Mouse (Mus musculus): Measurements from ENCODE around the gene Cnot4. TPM values are rescaled to one million over a fixed set of nuclear protein-coding genes. Genes with fewer than 3 reads are reported as not detected.

Gene Cnot4
- polyA plus RNA-seq, 1 experiment from 2014 or later: 19.5 TPM

DNA sequence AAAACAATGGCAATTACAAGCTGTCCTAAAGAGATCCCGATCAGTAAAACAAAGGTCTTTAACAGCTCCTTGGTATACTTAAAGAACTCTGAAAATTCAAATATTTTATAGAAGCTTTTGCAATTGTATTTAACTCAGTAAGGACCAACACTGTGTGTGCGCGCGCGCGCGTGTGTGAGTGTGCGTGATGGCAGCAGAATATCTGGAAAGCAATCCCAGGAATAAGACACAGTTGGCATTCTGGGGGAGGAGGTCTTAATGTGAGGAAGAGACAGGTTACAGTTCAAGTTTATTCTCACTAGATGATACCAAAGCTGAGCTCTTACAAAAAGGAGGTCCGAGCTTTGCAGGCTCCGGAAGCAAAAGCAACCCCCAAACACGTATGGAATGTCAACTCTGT lies 100.2 kb downstream of the Cnot4 start:
- no peak for TF ChIP-seq CTCF (IDR thresholded peaks at IDR 0.05)
- POLR2A ChIA-PET: no interaction called here
- no peak for ATAC-seq

GRCm38 (mm10) chr6:35032704-35033103 lies 100.8 kb downstream of the Cnot4 start:
- ATAC-seq (no peak), DNase-seq (ENCODE audit: low read depth, low spot score) (no peak)
- ChIA-PET POLR2A (no interaction called here), CTCF (interaction anchor here (1.2 kb wide), 1 partner anchor 9 kb away, joined by 3 read pairs; no protein-coding TSS in a partner anchor)
- no peak for TF ChIP-seq CTCF (IDR thresholded peaks at IDR 0.05)
- in situ Hi-C loops (cut with MboI; ENCODE audit: low pct_unique_long_range_greater_than_20kb): no loop called here
- H3K27me3 ChIP-seq: no peaks in the 10 kb centered on the region

More for the DNA sequence above, 100.2 kb downstream of the Cnot4 start:
- CTCF ChIA-PET: interaction anchor here (1.2 kb wide), 1 partner anchor 9 kb away, joined by 3 read pairs; no protein-coding TSS in a partner anchor
- H3K27me3 ChIP-seq: no peaks in the 10 kb centered on the region
- in situ Hi-C loops (cut with MboI; ENCODE audit: low pct_unique_long_range_greater_than_20kb): no loop called here
- DNase-seq (ENCODE audit: low read depth, low spot score): no peak

- H3K27me3 ChIP-seq: no peaks in the 10 kb centered on the region
- CTCF ChIA-PET: no interaction called here
- DNase-seq (ENCODE audit: low read depth, low spot score) (no peak), ATAC-seq (no peak)
- POLR2A ChIA-PET: no interaction called here
- in situ Hi-C loops (cut with MboI; ENCODE audit: low pct_unique_long_range_greater_than_20kb): no loop called here
- no peak for TF ChIP-seq CTCF (IDR thresholded peaks at IDR 0.05)
Measured at GRCm38 (mm10) chr6:35030811-35031210, 102.7 kb downstream of the Cnot4 start.

DNA sequence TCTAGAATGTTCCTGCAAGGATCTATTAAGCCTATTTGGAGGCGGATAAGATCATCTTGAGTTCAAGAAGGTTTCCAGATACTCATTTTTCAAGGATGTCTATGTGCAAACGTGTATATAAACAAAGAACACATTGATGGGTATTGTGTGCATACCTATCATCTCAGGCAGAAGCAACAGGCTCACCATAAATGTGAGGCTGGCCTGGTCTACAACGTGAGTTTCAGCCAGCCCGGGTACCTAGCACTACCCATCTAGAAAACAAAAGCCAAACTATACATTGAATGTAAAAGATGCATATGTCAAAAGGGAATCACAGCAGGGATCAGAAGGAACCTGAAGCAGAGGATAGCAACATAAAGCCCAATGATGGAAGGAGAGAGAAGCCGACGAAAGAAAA lies 103.3 kb downstream of the Cnot4 start:
- in situ Hi-C loops (cut with MboI; ENCODE audit: low pct_unique_long_range_greater_than_20kb): no loop called here
- DNase-seq (ENCODE audit: low read depth, low spot score) (no peak), ATAC-seq (no peak)
- POLR2A ChIA-PET: no interaction called here
- TF ChIP-seq CTCF (IDR thresholded peaks at IDR 0.05): no peak
- no peaks in the 10 kb centered on the region for H3K27me3 ChIP-seq
- CTCF ChIA-PET: interaction anchor here (1.3 kb wide), 1 partner anchor 15 kb away, joined by 3 read pairs; no protein-coding TSS in a partner anchor

GRCm38 (mm10) chr6:35028023-35028422 lies 105.5 kb downstream of the Cnot4 start:
- in situ Hi-C loops (cut with MboI; ENCODE audit: low pct_unique_long_range_greater_than_20kb): no loop called here
- no peaks in the 10 kb centered on the region for H3K27me3 ChIP-seq
- TF ChIP-seq CTCF (IDR thresholded peaks at IDR 0.05): no peak
- POLR2A ChIA-PET: interaction anchor here (1.2 kb wide), 1 partner anchor 9 kb away, joined by 4 read pairs; no protein-coding TSS in a partner anchor
- ATAC-seq (no peak), DNase-seq (ENCODE audit: low read depth, low spot score) (no peak)
- CTCF ChIA-PET: interaction anchor here (1.1 kb wide), 1 partner anchor 10 kb away, joined by 3 read pairs; no protein-coding TSS in a partner anchor

DNA sequence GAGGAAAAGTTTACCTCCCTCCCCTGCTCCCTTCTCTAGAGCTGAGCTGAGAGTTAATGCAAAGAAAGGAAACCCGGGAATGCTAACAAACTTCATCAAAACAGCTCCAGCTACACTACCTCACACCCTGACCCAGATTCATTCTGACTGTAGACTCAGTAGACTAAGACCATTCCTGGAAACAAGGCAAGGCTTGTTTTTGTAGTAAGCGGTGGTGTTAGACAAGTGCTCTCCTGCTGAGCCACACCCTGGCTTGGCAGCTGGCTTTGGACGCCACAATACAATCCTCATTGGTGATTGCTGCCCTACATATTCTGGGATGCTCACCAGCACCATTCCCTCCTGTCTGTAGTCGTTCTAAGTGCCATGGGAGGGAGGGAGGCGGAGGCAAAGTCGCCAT lies 106.3 kb downstream of the Cnot4 start:
- DNase-seq (ENCODE audit: low read depth, low spot score) (no peak), ATAC-seq (no peak)
- ChIA-PET POLR2A (no interaction called here), CTCF (interaction anchor here (1.6 kb wide), 1 partner anchor 21 kb away, joined by 5 read pairs; no protein-coding TSS in a partner anchor)
- H3K27me3 ChIP-seq: no peaks in the 10 kb centered on the region
- in situ Hi-C loops (cut with MboI; ENCODE audit: low pct_unique_long_range_greater_than_20kb): no loop called here
- TF ChIP-seq CTCF (IDR thresholded peaks at IDR 0.05): no peak

GRCm38 (mm10) chr6:35016624-35017023 lies 116.9 kb downstream of the Cnot4 start:
- CTCF ChIA-PET: no interaction called here
- POLR2A ChIA-PET: no interaction called here
- DNase-seq (ENCODE audit: low read depth, low spot score): no peak
- no peak for TF ChIP-seq CTCF (IDR thresholded peaks at IDR 0.05)
- in situ Hi-C loops (cut with MboI; ENCODE audit: low pct_unique_long_range_greater_than_20kb): no loop called here
- H3K27me3 ChIP-seq: no peaks in the 10 kb centered on the region
- no peak for ATAC-seq

DNA sequence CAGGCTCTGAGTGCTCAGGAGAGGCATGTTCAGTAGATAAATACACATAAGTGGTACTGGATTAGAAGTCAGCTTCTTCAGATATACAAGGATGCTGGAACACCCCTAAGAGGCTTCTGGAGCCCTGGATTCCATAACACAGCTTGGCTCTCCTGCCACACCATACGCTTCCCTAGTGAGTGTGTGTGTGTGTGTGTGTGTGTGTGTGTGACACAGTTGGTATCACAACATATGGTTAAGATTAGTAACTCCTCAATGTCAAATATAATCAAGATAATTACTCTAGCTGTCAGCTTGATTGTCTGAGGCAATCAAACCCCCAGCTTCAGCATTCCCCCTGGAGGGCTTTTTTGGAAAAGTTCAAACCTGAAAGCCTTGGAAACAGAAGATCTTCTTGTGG lies 121.6 kb downstream of the Cnot4 start:
- ChIA-PET POLR2A (no interaction called here), CTCF (no interaction called here)
- in situ Hi-C loops (cut with MboI; ENCODE audit: low pct_unique_long_range_greater_than_20kb): no loop called here
- no peak for TF ChIP-seq CTCF (IDR thresholded peaks at IDR 0.05)
- ATAC-seq (no peak), DNase-seq (ENCODE audit: low read depth, low spot score) (no peak)
- no peaks in the 10 kb centered on the region for H3K27me3 ChIP-seq

GRCm38 (mm10) chr6:35010705-35011104 lies 122.8 kb downstream of the Cnot4 start:
- DNase-seq (ENCODE audit: low read depth, low spot score) (no peak), ATAC-seq (no peak)
- peak; percentile 20 for TF ChIP-seq CTCF (IDR thresholded peaks at IDR 0.05)
- in situ Hi-C loops (cut with MboI; ENCODE audit: low pct_unique_long_range_greater_than_20kb): no loop called here
- H3K27me3 ChIP-seq: no peaks in the 10 kb centered on the region
- POLR2A ChIA-PET: no interaction called here
- CTCF ChIA-PET: no interaction called here

- no peak for DNase-seq (ENCODE audit: low read depth, low spot score)
- TF ChIP-seq CTCF (IDR thresholded peaks at IDR 0.05): no peak
- CTCF ChIA-PET: interaction anchor here (1.1 kb wide), 1 partner anchor 24 kb away, joined by 3 read pairs; no protein-coding TSS in a partner anchor
- POLR2A ChIA-PET: no interaction called here
- H3K27me3 ChIP-seq: no peaks in the 10 kb centered on the region
- in situ Hi-C loops (cut with MboI; ENCODE audit: low pct_unique_long_range_greater_than_20kb): loop anchor here (10.0 kb wide), 1 partner anchor 163 kb away; no protein-coding TSS in a partner anchor
- ATAC-seq: no peak
Measured at GRCm38 (mm10) chr6:35002261-35002669, 131.3 kb downstream of the Cnot4 start.

- in situ Hi-C loops (cut with MboI; ENCODE audit: low pct_unique_long_range_greater_than_20kb): loop anchor here (5.0 kb wide), 1 partner anchor 52 kb away; no protein-coding TSS in a partner anchor
- CTCF ChIA-PET: no interaction called here
- ATAC-seq (no peak), DNase-seq (ENCODE audit: low read depth, low spot score) (no peak)
- no peaks in the 10 kb centered on the region for H3K27me3 ChIP-seq
- peak; percentile 52 for TF ChIP-seq CTCF (IDR thresholded peaks at IDR 0.05)
- POLR2A ChIA-PET: no interaction called here
Measured at GRCm38 (mm10) chr6:34999101-34999500, 134.4 kb downstream of the Cnot4 start.

DNA sequence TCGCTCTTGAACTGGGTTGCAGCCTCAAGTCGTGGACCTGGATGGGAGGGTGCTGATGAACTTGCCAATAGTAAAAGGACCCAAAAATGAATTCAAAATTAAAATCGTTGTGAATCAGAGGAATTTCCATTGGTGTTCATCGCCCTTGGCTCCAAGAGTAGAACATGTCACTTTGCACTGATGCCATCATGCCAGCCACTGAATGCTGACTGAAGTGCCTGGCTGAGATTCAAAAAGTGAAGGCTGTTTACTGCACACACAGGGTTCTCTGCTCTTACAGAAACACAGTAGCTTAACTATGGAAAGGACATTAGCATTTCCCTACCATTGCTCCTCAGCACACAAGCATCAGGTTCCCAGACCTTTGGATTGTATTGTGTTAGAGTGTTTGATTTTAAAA lies 137.0 kb downstream of the Cnot4 start:
- POLR2A ChIA-PET: no interaction called here
- in situ Hi-C loops (cut with MboI; ENCODE audit: low pct_unique_long_range_greater_than_20kb): loop anchor here (5.0 kb wide), 1 partner anchor 49 kb away; no protein-coding TSS in a partner anchor
- ATAC-seq (no peak), DNase-seq (ENCODE audit: low read depth, low spot score) (no peak)
- no peak for TF ChIP-seq CTCF (IDR thresholded peaks at IDR 0.05)
- H3K27me3 ChIP-seq: no peaks in the 10 kb centered on the region
- CTCF ChIA-PET: no interaction called here

Measured in Patski (cell line).